Mouse (Mus musculus): Measurements from ENCODE around the gene Iah1. TPM values are rescaled to one million over a fixed set of nuclear protein-coding genes. Genes with fewer than 3 reads are reported as not detected.

The Iah1 gene
- total RNA-seq, 2 experiments from 2014 or later, result 12.0 to 16.0 TPM

- DNase-seq, result peak; percentile 47 to 75
These were observed 2.1 kb downstream of the Iah1 start for GRCm38 (mm10) chr12:21318143-21318895.

- no peak for DNase-seq
These were observed 4.1 kb downstream of the Iah1 start for GRCm38 (mm10) chr12:21320317-21320716.

GRCm38 (mm10) chr12:21321170-21321569 is 5.0 kb downstream of the Iah1 start:
- DNase-seq, result no peak

GRCm38 (mm10) chr12:21322296-21322695 is 6.1 kb downstream of the Iah1 start:
- no peak for DNase-seq

- no peak for DNase-seq
These were observed 6.7 kb downstream of the Iah1 start for GRCm38 (mm10) chr12:21322856-21323255.

GRCm38 (mm10) chr12:21324101-21324500 is 7.9 kb downstream of the Iah1 start:
- no peak for DNase-seq

GRCm38 (mm10) chr12:21325266-21325665 is 9.1 kb downstream of the Iah1 start:
- DNase-seq, result no peak

- DNase-seq, result no peak
These were observed 10.1 kb downstream of the Iah1 start for GRCm38 (mm10) chr12:21326325-21326724.

GRCm38 (mm10) chr12:21329661-21330400 is 13.6 kb downstream of the Iah1 start:
- DNase-seq, result no peak

GRCm38 (mm10) chr12:21330961-21331576 is 14.9 kb downstream of the Iah1 start:
- peak; percentile 39 to 52 for DNase-seq

GRCm38 (mm10) chr12:21331711-21332110 is 15.5 kb downstream of the Iah1 start:
- DNase-seq, result no peak

- no peak for DNase-seq
These were observed 16.8 kb downstream of the Iah1 start for GRCm38 (mm10) chr12:21333021-21333420.

GRCm38 (mm10) chr12:21333766-21334165 is 17.6 kb downstream of the Iah1 start:
- no peak for DNase-seq

- DNase-seq, result peak in 1 of 2 experiments; percentile 59
These were observed 19.7 kb downstream of the Iah1 start for GRCm38 (mm10) chr12:21335869-21336268.

GRCm38 (mm10) chr12:21337171-21337570 is 21.0 kb downstream of the Iah1 start:
- no peak for DNase-seq

- no peak for DNase-seq
These were observed 24.5 kb downstream of the Iah1 start for GRCm38 (mm10) chr12:21340674-21341073.

- DNase-seq, result no peak
These were observed 30.8 kb downstream of the Iah1 start for GRCm38 (mm10) chr12:21346972-21347371.

GRCm38 (mm10) chr12:21350113-21350876 is 34.1 kb downstream of the Iah1 start:
- DNase-seq, result no peak

- no peak for DNase-seq
These were observed 37.5 kb downstream of the Iah1 start for GRCm38 (mm10) chr12:21353681-21354080.

GRCm38 (mm10) chr12:21362686-21363085 is 46.5 kb downstream of the Iah1 start:
- peak in 1 of 2 experiments; percentile 19 for DNase-seq

- DNase-seq, result no peak
These were observed 47.0 kb downstream of the Iah1 start for GRCm38 (mm10) chr12:21363195-21363594.

Measured in heart, adult 18-20 months (tissue).